Mouse (Mus musculus) layer of hippocampus, postnatal 14 days (tissue): ENCODE data around the gene Nudt8. TPM values are rescaled to one million over a fixed set of nuclear protein-coding genes. Genes with fewer than 3 reads are reported as not detected.
"Not testable (repeated sequence)": the region's sequence is repeated elsewhere in the genome, so short reads cannot be mapped to it uniquely, and the experiment has no call there.

Source experiments
- DNase-seq, 2 experiments: peaks; one replicate each; pipeline ENCODE4 v3.0.0; 2021 to 2022; ENCODE audit warnings: low spot score in 2 of 2, mixed read lengths in 1 of 2
- long read RNA-seq, 2 experiments: library from polyadenylated mRNA; stranded (forward); transcript quantifications; one replicate each; pipeline ENCODE4 v2.0.0; 2021
- total RNA-seq, 2 experiments: library from RNA; stranded (reverse); gene quantifications; 2 replicates each; pipeline ENCODE4 v1.2.3; 2021

The Nudt8 gene
- total RNA-seq = 10 to 100 TPM; 12.3 to 12.5 TPM
- long read RNA-seq, experiment 1, partial matches to known transcripts = 0 of 4 reads
- long read RNA-seq, experiment 1, other reads (novel, unspliced or antisense) = 0 of 4 reads
- long read RNA-seq, experiment 2, transcript Nudt8-201 (4 exons, 787 nt) = major isoform, 7 of 9 reads
- long read RNA-seq, experiment 2, partial matches to known transcripts = 1 of 9 reads
- long read RNA-seq, experiment 2, other reads (novel, unspliced or antisense) = 0 of 9 reads

GRCm38 (mm10) chr19:4000119-4000900 is at the start of gene Nudt8, which contains the start of gene Gm49405:
Gene Nudt8 (plus strand): TSS chr19:4000580.
Gene Gm49405 (plus strand): TSS chr19:4000626.
- peak; percentile 96 to 98 for DNase-seq

- DNase-seq = no peak
Observed at GRCm38 (mm10) chr19:3951461-3951860, 48.9 kb upstream of the Nudt8 start.

GRCm38 (mm10) chr19:3952099-3952498 is 48.3 kb upstream of the Nudt8 start:
- DNase-seq = no peak

DNA sequence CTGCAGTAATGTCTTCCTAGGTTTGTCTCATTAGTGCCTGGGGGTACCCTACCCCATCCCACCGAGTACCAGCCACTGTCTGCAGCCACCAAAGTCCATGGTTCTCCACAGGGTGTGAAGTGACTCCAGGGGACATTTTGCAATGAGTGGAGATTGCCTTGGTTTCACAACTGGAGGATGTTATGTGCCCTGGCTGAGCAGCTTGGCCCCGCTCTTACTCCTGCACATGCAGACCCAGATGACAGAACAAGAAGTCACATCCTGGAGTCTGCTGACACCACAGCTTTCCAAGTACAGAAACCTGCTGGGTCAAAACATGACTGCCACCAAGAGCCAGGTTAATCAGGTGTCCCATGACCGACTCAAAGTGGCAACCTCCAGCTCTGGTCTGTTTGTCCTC is 45.3 kb upstream of the Nudt8 start:
- DNase-seq = no peak

- DNase-seq = no peak
Observed at GRCm38 (mm10) chr19:3955804-3956203, 44.6 kb upstream of the Nudt8 start.

- DNase-seq = not testable (repeated sequence)
Observed at GRCm38 (mm10) chr19:3957296-3958036, 42.9 kb upstream of the Nudt8 start.

DNA sequence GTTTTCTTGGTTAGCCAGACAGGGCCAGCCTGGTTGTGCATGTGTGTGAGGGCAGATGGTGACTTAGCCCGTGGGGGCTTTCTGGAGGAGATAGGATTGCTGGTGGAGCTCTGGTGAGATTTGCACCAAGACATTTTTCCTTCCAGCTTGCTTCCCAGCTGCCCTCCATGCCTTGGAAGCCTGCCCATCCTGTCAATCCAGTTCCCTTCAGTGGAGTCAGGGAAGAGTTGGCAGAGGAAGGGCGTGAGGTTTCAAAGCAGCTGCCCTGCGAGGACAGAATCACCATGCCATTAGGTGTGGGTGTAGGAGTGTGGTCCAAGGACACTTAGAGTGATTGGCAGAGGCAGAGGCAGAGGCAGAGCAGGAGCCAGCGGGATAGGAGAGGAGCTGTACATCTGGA is 41.9 kb upstream of the Nudt8 start, which contains the start of gene Aldh3b3:
Gene Aldh3b3 (plus strand): TSS at position 176 of the 400 bp plus-strand sequence.
- peak in 1 of 2 experiments; percentile 12 for DNase-seq

DNA sequence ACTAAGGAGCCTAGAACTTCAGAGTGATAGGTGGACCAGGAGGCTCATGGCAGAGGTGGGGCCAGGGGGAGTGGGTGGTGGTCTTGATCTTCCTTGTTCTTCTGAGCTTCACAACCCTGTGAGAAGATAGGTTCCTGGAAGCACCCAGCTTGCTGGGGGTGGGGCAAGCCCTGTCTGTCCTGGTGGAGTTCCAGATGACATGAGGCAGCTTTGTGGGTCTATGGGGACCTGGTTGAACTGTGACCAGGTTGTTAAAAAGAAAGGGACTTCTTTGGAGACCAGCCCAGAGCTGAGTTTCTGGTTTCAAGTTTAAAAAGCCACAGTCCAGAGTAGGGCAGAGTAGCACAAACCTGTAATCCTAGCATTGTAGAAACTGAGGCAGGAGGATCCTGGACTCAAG is 41.4 kb upstream of the Nudt8 start:
- DNase-seq = no peak

DNA sequence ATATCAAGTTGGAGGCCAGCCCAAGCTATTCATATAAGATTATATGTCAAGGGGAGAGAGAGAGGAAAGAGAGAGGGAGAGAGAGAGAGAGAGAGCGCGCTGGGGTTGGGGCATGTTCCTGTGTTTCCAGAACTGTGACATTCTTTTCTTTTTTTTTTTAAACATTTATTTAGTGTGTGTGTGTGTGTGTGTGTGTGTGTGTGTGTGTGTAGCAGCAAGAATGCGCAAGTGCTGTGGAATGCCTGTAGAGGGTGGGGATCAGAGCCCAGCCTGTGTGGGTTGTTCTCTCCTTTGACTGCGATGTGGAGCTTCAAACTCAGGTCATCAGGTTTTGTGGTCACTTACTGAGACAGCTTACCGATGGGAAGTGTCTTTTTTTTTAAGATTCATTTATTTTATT is 40.2 kb upstream of the Nudt8 start:
- no peak for DNase-seq

- not testable (repeated sequence) for DNase-seq
Observed at GRCm38 (mm10) chr19:3961805-3962204, 38.6 kb upstream of the Nudt8 start.

DNA sequence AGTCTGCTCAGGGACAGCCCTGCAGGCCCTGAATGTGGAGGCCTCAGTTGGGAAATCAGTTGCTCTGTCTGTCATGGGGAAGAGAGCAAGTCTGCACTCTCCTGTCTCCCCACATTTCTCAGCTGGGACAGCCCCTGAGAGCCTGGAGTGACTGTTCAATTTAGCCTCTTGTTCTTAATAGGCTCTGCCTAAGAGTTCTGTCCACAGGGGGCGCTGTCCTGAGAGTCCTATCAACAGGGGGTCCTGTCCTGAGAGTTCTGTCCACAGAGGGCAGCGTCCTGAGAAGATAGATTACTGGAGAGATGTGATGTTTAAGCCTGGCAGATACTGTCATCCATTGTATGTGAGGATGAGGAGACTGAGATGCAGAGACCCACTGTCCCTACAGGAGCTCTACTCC is 37.9 kb upstream of the Nudt8 start:
- no peak for DNase-seq

- DNase-seq = no peak
Observed at GRCm38 (mm10) chr19:3964030-3964429, 36.4 kb upstream of the Nudt8 start.

GRCm38 (mm10) chr19:3966330-3967075 is 33.9 kb upstream of the Nudt8 start:
- DNase-seq = no peak

DNA sequence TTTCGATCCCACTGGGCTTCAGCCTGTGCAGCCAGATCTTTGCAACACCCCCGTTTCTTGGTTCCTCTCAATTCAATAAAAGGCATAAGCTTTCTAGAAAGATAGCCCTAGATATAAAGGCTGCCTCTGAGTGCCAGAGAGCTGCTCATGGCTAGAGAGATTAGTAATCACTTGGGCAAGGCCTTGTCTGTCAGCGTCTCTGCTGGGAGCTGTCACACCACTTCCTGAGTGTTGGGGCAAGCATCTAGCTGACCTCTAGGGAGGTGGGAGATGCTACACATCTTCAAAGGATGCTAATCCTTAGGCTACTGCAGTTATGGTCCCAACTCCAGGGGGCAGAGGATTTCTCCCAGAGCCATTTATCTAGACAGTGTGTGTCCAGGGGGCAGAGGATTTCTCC is 33.1 kb upstream of the Nudt8 start:
- no peak for DNase-seq

DNA sequence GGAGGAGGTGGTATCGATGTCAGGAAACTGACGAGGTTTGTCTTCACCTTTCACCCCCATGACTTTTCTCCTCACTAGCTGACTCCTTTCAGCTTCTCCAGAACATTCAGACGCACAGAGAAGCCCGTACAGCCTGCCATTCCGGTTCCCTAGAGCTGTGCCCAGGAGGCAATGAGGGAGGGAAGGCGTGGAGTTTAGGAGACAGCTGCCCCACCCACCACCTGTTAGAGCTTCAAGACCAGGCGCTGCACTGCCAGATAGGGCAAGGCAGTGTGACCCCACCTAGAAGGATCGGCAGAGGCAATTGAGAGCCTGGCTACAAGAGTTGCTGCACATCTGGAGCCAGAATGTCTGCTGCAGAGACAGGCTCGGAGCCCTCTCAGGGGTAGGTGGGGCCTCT is 28.2 kb upstream of the Nudt8 start, which contains the start of gene Aldh3b2:
Gene Aldh3b2 (plus strand): TSS at position 100 of the 400 bp plus-strand sequence.
- no peak for DNase-seq

DNA sequence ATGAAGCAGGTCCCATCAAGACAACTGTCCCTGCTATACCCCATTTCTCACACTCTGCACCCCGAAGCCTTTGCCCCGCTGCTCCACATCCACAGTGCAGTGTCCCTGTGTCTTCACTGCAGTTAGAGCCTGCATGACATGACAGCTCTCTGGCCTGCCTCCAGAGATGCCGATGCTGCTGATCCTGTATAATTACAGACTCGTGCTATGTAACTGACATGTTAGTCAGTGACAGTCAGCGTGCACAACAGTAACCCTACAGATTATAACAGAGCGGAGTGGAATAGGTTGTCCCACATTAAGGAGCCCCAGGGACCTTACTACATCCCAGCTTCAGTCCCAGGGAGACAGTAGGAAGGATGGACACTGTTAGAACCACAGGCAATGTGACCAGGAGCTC is 25.8 kb upstream of the Nudt8 start:
- not testable (repeated sequence) for DNase-seq

- DNase-seq = no peak
Observed at GRCm38 (mm10) chr19:3975866-3976265, 24.5 kb upstream of the Nudt8 start.

GRCm38 (mm10) chr19:3980309-3980708 is 20.1 kb upstream of the Nudt8 start:
- DNase-seq = peak; percentile 77 to 88

GRCm38 (mm10) chr19:3980917-3981316 is 19.5 kb upstream of the Nudt8 start:
- DNase-seq = no peak

GRCm38 (mm10) chr19:3983527-3984200 is 16.7 kb upstream of the Nudt8 start:
- no peak for DNase-seq
